Mouse (Mus musculus) c-Kit-positive CD71-negative TER-119-negative erythroid progenitor cells, embryonic 14.5 days (primary cell): ENCODE measurements around the gene Ndn.
A peak's percentile ranks its signal among the peaks of the same experiment; 100 is the strongest.

ENCODE experiments used
- DNase-seq: peaks from one replicate; pipeline ENCODE4 v3.0.0-alpha.2; 2013; ENCODE audit warnings: low read depth

Ndn gene

GRCm38 (mm10) chr7:62346269-62346668, at the start of gene Ndn:
Gene Ndn (plus strand): TSS chr7:62346569.
- DNase-seq, result no peak

GRCm38 (mm10) chr7:62302451-62302850, 43.9 kb upstream of the Ndn start:
- no peak for DNase-seq

- DNase-seq, result no peak
Measured at GRCm38 (mm10) chr7:62306896-62307614, 39.3 kb upstream of the Ndn start.

GRCm38 (mm10) chr7:62316793-62317192, 29.6 kb upstream of the Ndn start:
- DNase-seq, result no peak

GRCm38 (mm10) chr7:62345411-62345810, 958 bp upstream of the Ndn start:
- no peak for DNase-seq

- DNase-seq, result peak; percentile 5
Measured at GRCm38 (mm10) chr7:62348106-62348803, 1.9 kb downstream of the Ndn start.

- DNase-seq, result no peak
Measured at GRCm38 (mm10) chr7:62348804-62349190, 2.4 kb downstream of the Ndn start.

- DNase-seq, result no peak
Measured at GRCm38 (mm10) chr7:62351266-62351665, 4.9 kb downstream of the Ndn start.

- no peak for DNase-seq
Measured at GRCm38 (mm10) chr7:62365039-62365636, 18.8 kb downstream of the Ndn start.

- no peak for DNase-seq
Measured at GRCm38 (mm10) chr7:62366730-62367129, 20.4 kb downstream of the Ndn start.

- DNase-seq, result no peak
Measured at GRCm38 (mm10) chr7:62375658-62376057, 29.3 kb downstream of the Ndn start.

GRCm38 (mm10) chr7:62376510-62377304, 30.3 kb downstream of the Ndn start, which contains the start of gene Magel2:
Gene Magel2 (plus strand): TSS chr7:62377010.
- DNase-seq, result no peak

- DNase-seq, result no peak
Measured at GRCm38 (mm10) chr7:62377313-62377712, 30.9 kb downstream of the Ndn start.

GRCm38 (mm10) chr7:62378529-62378928, 32.2 kb downstream of the Ndn start:
- no peak for DNase-seq

GRCm38 (mm10) chr7:62382391-62382790, 36.0 kb downstream of the Ndn start:
- peak; percentile 14 for DNase-seq

GRCm38 (mm10) chr7:62388291-62388690, 41.9 kb downstream of the Ndn start:
- DNase-seq, result no peak

GRCm38 (mm10) chr7:62392202-62392601, 45.8 kb downstream of the Ndn start:
- no peak for DNase-seq
